Mouse (Mus musculus) cerebellum, postnatal 14 days (tissue): ENCODE measurements at regions not wholly inside any gene's neighbourhood (a gene's known extent, or its start where the extent isn't known, plus 50 kb on each side); places are given as distances from the start of the nearest gene placed in this dataset.

Experiments
- DNase-seq, 2 experiments: peaks; one replicate each; pipeline ENCODE4 v3.0.0; 2021; ENCODE audit warnings: mixed read lengths in 2 of 2

DNA sequence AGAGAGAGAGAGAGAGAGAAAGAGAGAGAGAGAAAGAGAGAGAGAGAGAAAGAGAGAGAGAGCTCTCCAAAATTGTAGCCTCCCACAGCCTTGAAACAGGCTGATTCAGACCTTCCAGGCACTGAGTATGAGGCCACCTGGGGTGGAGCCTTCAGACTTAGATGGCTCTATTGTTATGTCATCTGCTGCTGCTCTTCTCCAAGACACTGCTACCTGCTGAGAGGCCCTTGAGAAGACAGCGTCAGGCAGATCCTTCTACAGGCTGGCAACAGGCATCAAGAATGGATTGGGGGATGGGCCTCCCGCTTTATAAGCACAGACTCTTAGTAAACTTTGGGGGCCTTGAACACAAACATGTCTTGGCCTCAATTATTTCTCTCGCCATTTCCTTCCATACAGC is 1340.9 kb upstream of the Adgrl3 start:
- no peak for DNase-seq

DNA sequence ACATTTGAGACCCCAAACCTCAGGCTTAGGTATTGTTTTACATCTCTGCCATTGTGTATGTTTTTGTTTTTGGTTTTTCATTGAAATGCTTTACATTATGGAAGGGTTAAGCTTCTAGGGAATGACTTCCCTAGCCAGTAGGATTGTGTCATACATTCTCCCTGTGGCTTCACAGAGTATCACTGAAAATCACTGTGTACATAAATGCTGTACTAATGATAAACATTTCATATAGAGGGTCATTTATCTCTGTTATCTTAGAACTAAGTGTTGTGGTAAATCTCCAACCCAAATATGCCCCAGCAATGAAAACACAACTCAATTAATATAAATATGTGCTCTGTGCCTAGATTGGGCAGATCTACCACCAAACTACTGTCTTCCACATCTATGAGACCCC is 1339.6 kb upstream of the Adgrl3 start:
- DNase-seq, result no peak

DNA sequence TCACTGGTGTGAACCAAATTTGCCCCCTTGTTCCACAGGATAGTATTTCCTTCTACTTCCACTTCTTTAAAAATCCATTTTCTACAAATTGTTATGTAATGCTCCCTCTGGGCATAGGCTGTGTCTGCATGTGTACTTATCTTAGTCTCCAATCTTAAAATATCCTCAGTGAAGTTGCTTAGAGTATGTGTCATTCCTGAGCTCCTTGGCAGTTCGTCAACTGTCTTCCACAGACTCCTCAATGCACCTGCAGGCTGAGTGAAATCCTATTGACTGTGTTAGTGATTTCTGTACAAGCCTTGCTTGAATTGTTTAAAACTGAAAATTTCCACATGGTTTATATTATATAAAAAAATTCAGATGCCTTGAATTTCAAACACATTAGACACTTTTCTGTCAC is 1313.3 kb upstream of the Adgrl3 start:
- DNase-seq, result peak in 1 of 2 experiments; percentile 3

DNA sequence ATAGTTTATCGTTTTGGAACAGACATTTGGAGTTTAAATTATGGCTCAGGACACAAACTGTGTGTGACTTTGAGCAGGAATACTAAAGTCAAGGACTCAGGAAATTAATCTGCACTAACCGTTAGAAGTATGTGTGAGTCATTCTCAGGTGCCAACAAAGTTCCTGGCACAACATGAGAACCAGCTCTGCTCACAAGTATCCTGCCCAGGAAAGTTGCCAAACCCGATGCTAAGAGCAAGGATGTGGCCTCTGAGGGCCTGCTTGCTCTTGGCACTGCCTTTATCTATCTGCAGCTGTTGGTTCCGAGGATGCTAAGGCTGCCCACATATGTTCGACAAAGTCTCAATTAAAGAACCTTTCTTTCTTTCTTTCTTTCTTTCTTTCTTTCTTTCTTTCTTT is 1285.1 kb upstream of the Adgrl3 start:
- peak; percentile 13 to 24 for DNase-seq

DNA sequence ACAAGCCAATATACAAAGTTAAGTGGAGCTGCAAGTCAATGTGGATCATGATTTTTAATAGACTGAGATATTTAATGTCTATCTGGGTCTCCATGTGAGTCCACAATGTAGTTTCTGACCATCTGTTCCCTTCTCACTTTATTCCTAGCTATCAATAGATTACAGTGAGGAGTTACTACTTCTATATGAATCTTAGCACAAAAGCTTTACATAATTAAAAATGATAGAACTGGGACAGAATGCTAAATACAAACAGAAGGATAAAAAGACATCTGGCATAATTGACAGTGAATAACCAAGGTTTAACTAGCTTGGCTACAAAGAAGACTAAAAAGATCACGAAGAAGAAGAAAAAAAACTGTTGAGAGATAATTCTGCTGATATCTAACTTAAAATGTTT is 1235.5 kb upstream of the Adgrl3 start:
- no peak for DNase-seq

DNA sequence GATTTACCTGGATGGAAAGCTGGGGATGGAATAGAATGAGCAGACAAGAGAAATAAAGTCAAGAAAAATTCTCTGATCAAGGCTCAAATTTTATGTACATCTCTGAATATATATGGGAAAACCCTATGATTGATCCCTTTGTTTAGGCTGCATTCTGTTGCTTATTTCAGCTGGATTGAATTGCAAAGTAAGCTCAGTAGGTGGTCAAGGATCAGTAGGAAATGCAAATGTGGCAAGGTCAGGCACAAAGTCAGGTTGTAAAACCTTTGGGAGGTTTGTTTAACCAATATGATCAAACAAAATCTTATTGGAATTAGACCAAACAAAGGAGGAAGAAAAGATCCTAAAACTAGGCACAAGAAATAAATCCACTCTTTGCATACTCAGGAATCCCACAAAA is 1193.4 kb upstream of the Adgrl3 start:
- no peak for DNase-seq

DNA sequence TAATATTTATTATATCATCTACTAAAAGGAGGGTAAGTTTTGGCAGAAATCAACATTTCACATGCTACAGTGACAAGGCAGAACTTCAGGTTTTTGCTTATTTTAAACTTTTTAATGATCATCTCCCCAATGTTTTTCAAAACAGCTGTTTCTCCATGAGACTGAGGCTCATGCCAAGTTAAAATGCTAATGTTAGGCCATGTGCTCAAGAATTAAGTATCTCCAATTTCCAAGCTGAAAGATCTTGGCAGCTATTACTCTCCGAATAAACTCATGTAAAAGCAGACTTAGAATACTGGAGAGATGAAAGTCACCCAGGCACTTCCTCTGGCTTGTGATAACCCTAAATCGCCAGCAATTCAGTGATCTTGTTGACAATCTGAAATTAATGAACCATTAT is 1173.5 kb upstream of the Adgrl3 start:
- DNase-seq, result no peak

DNA sequence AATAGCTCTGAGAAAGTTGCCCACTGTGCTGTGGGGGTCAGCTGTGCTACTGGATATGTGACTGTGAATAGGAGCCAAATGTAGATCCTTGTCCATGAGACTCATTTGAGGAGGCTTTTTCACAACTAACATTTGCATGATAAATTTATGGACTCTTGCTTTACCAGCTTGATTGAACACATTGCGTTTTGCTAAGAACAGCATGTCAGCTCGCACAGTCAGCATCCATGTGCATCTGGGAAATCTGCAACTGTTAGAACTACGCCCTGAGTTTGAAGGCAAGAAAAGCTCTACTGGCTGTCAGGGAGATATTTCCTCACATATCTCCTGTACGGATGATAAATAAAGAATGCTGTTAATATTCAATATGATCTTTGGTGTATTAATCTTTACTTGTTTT is 1164.1 kb upstream of the Adgrl3 start:
- no peak for DNase-seq

DNA sequence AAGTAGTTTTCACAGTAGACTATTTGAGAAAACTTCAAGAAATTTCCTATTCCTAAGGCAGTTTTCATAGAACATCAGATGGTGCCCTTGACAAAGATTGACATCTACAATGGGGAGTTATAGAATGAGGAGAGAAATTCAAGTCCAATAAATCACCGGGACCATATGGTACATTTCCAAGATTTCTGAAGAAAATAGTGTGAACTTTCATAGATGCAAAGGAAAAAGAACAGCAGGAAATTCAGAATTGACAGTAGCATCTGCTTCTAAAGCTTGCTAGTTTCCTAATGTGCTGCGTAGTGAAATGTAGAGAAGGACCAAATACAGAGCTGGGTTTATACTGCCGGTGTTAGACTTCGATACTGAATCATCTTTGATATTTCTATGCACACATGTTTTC is 1119.2 kb upstream of the Adgrl3 start:
- DNase-seq, result no peak

DNA sequence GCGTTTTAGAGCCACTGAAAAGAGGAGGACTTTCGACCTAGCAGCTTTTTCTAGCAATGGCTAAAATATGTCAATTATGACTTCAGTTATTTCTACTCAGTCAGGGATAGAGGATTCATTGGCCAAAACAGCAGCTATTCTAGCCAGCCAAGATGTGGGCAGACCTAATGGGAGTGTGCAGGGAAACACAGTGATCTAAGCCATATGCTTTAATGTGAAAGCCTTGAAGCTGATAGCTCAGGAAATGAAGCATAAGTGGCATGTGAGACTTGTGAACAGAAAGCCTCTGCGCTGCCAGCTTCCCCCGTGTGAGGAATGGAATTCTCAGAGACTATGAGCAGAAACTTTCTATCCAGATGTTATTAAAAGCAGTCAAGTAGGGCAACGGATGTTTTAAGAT is 1114.6 kb upstream of the Adgrl3 start:
- DNase-seq, result peak; percentile 2 to 4
